Mouse (Mus musculus): ENCODE data around the gene Snx15.

DNA sequence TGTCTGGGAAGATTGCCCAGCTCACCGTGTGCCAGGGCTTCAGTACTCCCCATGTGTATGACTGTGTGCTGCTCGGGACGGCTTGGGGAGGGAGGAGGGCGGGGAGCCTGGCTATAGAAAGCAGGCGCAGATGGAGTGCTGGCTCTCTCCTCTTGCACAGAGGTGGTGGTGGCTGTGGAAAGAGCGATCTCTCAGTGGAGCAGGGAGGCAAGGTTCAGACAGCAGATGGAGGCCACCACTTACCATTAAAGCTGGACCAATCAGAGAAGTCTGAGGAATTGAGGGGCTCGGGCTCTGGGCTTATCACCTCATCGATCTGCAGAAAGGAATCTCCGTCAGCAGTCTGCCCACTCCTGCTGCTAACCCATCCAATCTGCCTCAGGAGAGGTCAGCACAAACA lies 45.9 kb downstream of the Snx15 start, which contains the start of gene Gm28374:
- TF ChIP-seq POLR2A (IDR thresholded peaks at IDR 0.05; ENCODE audit: borderline replicate concordance, extremely low read depth, insufficient read depth, insufficient read length, poor library complexity, severe bottlenecking) (no peak), CTCF (IDR thresholded peaks at IDR 0.05; ENCODE audit: borderline replicate concordance, extremely low read depth, insufficient read depth, insufficient read length) (no peak)
